Mouse (Mus musculus): Measurements from ENCODE around the gene Egr2. TPM values are rescaled to one million over a fixed set of nuclear protein-coding genes. Genes with fewer than 3 reads are reported as not detected.

Egr2 gene
- total RNA-seq, 2 experiments from 2014 or later = 14.2 to 30.7 TPM

GRCm38 (mm10) chr10:67539401-67539730 lies 4.1 kb downstream of the Egr2 start:
- Histone ChIP-seq H3K4me3 (peak overlapping the region; percentile 72), H3K27ac (no peak overlapping the region)
- intact Hi-C loops (cut with DNase I) = loop anchor here (1.0 to 10.0 kb wide), 5 partner anchors 8 to 635 kb away; no protein-coding TSS in a partner anchor
- no peak for DNase-seq (ENCODE audit: extremely low spot score in 1 of 2, low spot score in 2 of 2)
- TF ChIP-seq CTCF (IDR thresholded peaks at IDR 0.05) = no peak

- H3K27ac ChIP-seq = no peak overlapping the region
- no peak for DNase-seq (ENCODE audit: extremely low spot score in 1 of 2, low spot score in 2 of 2)
- no peak overlapping the region for H3K4me3 ChIP-seq
- no peak for TF ChIP-seq CTCF (IDR thresholded peaks at IDR 0.05)
- intact Hi-C loops (cut with DNase I) = no loop called here
Measured at GRCm38 (mm10) chr10:67540591-67540990, 5.3 kb downstream of the Egr2 start.

GRCm38 (mm10) chr10:67547850-67548260 lies 12.6 kb downstream of the Egr2 start:
- DNase-seq (ENCODE audit: extremely low spot score in 1 of 2, low spot score in 2 of 2) = no peak
- TF ChIP-seq CTCF (IDR thresholded peaks at IDR 0.05) = no peak
- peak overlapping the region; percentile 99 for H3K27ac ChIP-seq
- intact Hi-C loops (cut with DNase I) = loop anchor here (1.0 kb wide), 1 partner anchor 9 kb away; no protein-coding TSS in a partner anchor
- peak overlapping the region; percentile 97 for H3K4me3 ChIP-seq

- Histone ChIP-seq H3K27ac (peak overlapping the region; percentile 99), H3K4me3 (peak overlapping the region; percentile 97)
- no peak for DNase-seq (ENCODE audit: extremely low spot score in 1 of 2, low spot score in 2 of 2)
- intact Hi-C loops (cut with DNase I) = no loop called here
- TF ChIP-seq CTCF (IDR thresholded peaks at IDR 0.05) = no peak
Measured at GRCm38 (mm10) chr10:67548261-67548854, 13.1 kb downstream of the Egr2 start.

GRCm38 (mm10) chr10:67548877-67549731 lies 13.8 kb downstream of the Egr2 start, which contains the start of gene Ado:
Gene Ado, minus strand, starts transcription at chr10:67548955.
- intact Hi-C loops (cut with DNase I) = no loop called here
- Histone ChIP-seq H3K27ac (peak within 1 kb of the TSS; percentile 99), H3K4me3 (peak within 1 kb of the TSS; percentile 97)
- DNase-seq (ENCODE audit: extremely low spot score in 1 of 2, low spot score in 2 of 2) = peak; percentile 94 to 95
- TF ChIP-seq CTCF (IDR thresholded peaks at IDR 0.05) = peak; percentile 17

GRCm38 (mm10) chr10:67558053-67558452 lies 22.8 kb downstream of the Egr2 start:
- no peak for DNase-seq (ENCODE audit: extremely low spot score in 1 of 2, low spot score in 2 of 2)
- no peak overlapping the region for H3K27ac ChIP-seq
- H3K4me3 ChIP-seq = no peak overlapping the region
- intact Hi-C loops (cut with DNase I) = no loop called here
- no peak for TF ChIP-seq CTCF (IDR thresholded peaks at IDR 0.05)

- H3K27ac ChIP-seq = no peak overlapping the region
- DNase-seq (ENCODE audit: extremely low spot score in 1 of 2, low spot score in 2 of 2) = no peak
- no peak for TF ChIP-seq CTCF (IDR thresholded peaks at IDR 0.05)
- no peak overlapping the region for H3K4me3 ChIP-seq
- intact Hi-C loops (cut with DNase I) = no loop called here
Measured at GRCm38 (mm10) chr10:67559765-67560394, 24.6 kb downstream of the Egr2 start.

- no peak overlapping the region for H3K4me3 ChIP-seq
- intact Hi-C loops (cut with DNase I) = no loop called here
- no peak for DNase-seq (ENCODE audit: extremely low spot score in 1 of 2, low spot score in 2 of 2)
- TF ChIP-seq CTCF (IDR thresholded peaks at IDR 0.05) = no peak
- no peak overlapping the region for H3K27ac ChIP-seq
Measured at GRCm38 (mm10) chr10:67561185-67561584, 25.9 kb downstream of the Egr2 start.

GRCm38 (mm10) chr10:67564509-67564908 lies 29.2 kb downstream of the Egr2 start:
- intact Hi-C loops (cut with DNase I) = no loop called here
- Histone ChIP-seq H3K27ac (no peak overlapping the region), H3K4me3 (no peak overlapping the region)
- no peak for DNase-seq (ENCODE audit: extremely low spot score in 1 of 2, low spot score in 2 of 2)
- TF ChIP-seq CTCF (IDR thresholded peaks at IDR 0.05) = no peak

- TF ChIP-seq CTCF (IDR thresholded peaks at IDR 0.05) = no peak
Measured at GRCm38 (mm10) chr10:67566104-67566503, 30.8 kb downstream of the Egr2 start.

GRCm38 (mm10) chr10:67569539-67569938 lies 34.3 kb downstream of the Egr2 start:
- Histone ChIP-seq H3K27ac (no peak overlapping the region), H3K4me3 (no peak overlapping the region)
- intact Hi-C loops (cut with DNase I) = no loop called here
- DNase-seq (ENCODE audit: extremely low spot score in 1 of 2, low spot score in 2 of 2) = no peak
- no peak for TF ChIP-seq CTCF (IDR thresholded peaks at IDR 0.05)

More at GRCm38 (mm10) chr10:67566104-67566503, 30.8 kb downstream of the Egr2 start:
- Histone ChIP-seq H3K4me3 (no peak overlapping the region), H3K27ac (no peak overlapping the region)
- DNase-seq (ENCODE audit: extremely low spot score in 1 of 2, low spot score in 2 of 2) = no peak
- intact Hi-C loops (cut with DNase I) = no loop called here

- DNase-seq (ENCODE audit: extremely low spot score in 1 of 2, low spot score in 2 of 2) = no peak
- no peak overlapping the region for H3K27ac ChIP-seq
- TF ChIP-seq CTCF (IDR thresholded peaks at IDR 0.05) = no peak
- no peak overlapping the region for H3K4me3 ChIP-seq
- intact Hi-C loops (cut with DNase I) = no loop called here
Measured at GRCm38 (mm10) chr10:67571443-67571842, 36.2 kb downstream of the Egr2 start.
